Mouse (Mus musculus): Measurements from ENCODE around the gene Atp6ap1. TPM values are rescaled to one million over a fixed set of nuclear protein-coding genes. Genes with fewer than 3 reads are reported as not detected.

Gene Atp6ap1
- polyA plus RNA-seq (2014; fragmentation: Illumina TruSeq; extraction: RNeasy Lipid Tissue Mini Kit (QIAGEN cat#74804); ENCODE audit: low read depth, low replicate concordance): 237 TPM

GRCm38 (mm10) chrX:74296538-74297448, at the start of gene Atp6ap1:
Atp6ap1 (plus strand) TSS chrX:74297097.

GRCm38 (mm10) chrX:74249615-74250014, 47.3 kb upstream of the Atp6ap1 start, which contains the start of gene Flna:
Flna (minus strand) TSS chrX:74249820.

DNA sequence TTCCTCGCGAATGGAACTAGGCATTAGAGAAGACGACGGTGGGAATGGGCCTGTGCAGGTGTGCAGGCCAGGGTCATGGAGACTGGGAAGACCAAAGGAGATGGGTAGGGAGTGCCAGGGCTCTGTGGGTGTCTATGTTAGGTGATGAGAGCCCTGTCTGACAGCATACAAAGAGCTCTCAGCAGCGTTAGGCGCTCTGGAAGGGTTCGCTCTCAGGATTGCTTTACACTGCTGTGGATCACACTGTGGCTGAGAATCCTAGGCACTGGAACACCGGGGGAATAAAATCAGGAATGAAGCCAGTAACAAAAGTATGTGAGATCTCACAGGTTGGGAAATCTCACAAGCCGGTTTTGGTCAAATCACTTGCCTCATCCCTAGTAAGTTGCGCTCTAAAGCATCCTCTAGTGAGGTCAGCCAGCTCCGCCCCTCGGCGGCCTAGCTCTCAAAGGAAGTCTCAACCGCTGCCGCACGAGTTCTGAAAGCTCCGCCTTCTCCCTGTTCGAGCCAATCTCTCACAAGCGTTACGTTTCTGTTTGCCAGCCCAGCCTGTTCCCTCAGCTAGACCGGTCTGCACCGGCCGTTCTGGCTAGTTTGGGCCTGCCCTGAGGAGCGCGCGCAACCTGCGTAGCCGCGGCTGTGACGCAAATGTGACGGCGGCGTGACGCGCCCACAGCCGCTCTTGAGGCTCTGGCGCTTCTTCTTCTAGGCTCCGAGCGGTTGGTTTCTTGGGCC, 42.6 kb upstream of the Atp6ap1 start, which contains the start of gene Emd:
TSS of gene Emd (plus strand) at position 535 of the 735 bp plus-strand sequence.

GRCm38 (mm10) chrX:74270062-74270901, 26.6 kb upstream of the Atp6ap1 start, which contains the start of gene Rpl10:
Rpl10 (plus strand) TSS chrX:74270812.

DNA sequence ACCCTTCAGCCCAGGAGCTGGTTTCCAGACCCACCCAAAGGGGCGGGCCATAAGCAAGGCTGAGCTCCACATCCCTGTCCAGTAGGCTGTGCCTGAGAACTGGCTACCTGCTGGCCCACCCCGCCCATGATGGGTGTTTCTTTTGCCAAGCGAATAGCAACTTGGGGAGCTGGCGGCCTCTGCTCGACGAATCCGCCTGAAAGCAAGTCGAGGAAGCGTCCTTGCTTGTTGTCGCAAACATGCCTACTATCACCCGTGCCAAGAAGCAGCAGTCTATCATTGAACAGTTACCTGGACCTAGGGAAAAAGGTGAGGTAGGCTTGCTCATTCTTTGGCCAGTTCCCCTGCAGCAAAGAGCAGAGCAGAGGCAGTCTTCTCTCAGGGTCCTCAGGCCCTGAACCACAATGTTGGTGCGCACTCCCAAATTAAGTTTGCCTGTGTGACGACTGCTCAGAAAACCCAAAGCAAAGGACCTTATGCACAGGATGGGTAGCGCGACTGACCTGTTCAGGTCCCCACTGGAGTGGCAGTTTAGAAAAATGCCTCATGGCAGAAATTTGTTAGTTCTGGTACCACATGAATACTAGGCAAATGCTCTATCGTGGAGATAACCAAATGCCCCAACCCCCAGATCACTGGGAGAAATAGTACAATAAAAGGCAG, 15.0 kb upstream of the Atp6ap1 start, which contains the start of the genes Taz and Dnase1l1:
TSS of gene Taz (plus strand) at position 181 of the 663 bp plus-strand sequence.
TSS of gene Dnase1l1 (minus strand) at position 606 of the 663 bp plus-strand sequence.

DNA sequence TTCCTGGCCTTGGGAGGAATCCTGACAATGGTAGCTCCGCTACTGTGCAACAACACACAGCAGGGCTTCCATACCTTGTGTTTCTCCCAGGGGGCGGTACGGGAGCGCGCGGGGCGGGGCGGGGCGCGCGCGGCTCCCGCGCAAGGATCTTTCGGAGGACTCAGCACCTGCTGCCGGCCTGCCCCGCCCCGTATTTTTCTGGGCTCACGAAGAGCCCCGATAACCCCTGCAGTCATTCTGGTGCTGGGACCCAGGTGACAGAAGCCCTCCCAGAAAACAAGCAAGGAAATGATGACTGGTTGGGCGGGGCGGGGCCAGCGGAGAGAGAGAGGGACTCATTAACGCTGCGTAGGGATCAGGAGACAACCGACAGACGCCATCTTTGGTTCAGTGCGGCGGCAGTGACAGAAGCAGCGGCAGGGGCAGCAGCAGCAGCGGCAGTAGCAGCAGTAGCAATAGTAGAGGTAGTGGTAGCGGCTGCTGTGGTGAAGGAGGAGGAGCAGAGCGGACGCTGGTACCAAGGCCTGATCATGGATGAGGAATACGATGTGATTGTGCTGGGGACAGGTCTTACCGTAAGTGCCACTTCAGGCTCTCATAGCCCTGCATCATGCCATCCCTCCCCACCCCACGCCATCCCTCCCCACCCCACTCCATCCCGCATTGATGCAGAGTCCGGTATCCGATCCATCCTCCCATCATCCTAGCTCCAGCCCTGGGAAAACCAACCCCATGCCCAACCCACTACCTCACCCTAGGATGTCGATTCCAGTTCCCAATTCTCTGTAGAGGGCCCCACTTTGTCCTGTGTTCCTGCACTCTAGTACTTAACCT, 8.2 kb downstream of the Atp6ap1 start, which contains the start of gene Gdi1:
TSS of gene Gdi1 (plus strand) at position 132 of the 834 bp plus-strand sequence.

GRCm38 (mm10) chrX:74312540-74313464, 15.9 kb downstream of the Atp6ap1 start, which contains the start of gene Fam50a:
Fam50a (plus strand) TSS chrX:74313033.

DNA sequence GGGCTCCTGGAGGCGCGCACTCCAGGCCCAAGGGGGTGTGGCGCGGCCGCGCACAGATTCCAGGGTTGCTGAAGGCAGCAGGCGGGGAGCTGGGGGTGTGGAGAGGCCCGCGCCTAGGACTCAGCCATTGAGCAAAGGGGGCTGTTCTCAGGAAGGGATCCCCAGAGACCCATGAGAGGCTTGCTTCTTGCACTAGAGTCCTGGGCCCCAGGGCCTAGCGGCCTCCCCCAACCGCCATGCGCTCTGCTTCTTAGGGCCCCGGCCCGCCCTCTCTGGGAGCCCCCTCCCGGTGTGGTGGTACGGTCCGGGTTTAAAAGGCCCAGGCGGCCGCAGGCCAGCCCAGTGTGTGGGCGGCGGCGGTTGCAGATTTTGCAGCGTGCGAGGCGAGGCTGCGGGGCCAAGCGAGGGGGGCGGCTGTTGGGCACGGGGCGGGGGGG, 31.8 kb downstream of the Atp6ap1 start, which contains the start of gene Plxna3:
TSS of gene Plxna3 (plus strand) at position 342 of the 437 bp plus-strand sequence.

DNA sequence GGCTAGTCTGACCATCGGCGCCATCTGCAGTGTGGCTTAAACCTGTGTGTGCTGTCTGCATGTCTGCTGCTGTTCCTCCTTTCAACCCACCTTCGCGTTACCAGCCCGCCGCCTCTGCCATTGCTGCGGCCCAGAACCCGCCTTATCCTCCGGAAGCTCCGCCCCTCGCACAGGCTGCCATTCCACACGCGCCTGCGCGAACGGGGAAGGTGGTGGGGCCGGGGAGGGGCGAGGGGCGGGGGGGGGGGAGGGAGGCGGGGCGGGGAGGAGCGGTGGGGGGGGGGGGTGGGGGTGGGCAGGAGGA, 56.5 kb downstream of the Atp6ap1 start, which contains the start of gene Lage3:
TSS of gene Lage3 (minus strand) at position 152 of the 304 bp plus-strand sequence.

Other genes starting within 250 kb of the Atp6ap1 start
- 1.7 TPM for gene Opn1mw, start 169.6 kb upstream of the Atp6ap1 start, polyA plus RNA-seq (2014; fragmentation: Illumina TruSeq; extraction: RNeasy Lipid Tissue Mini Kit (QIAGEN cat#74804); ENCODE audit: low read depth, low replicate concordance)
- gene Mecp2, start 161.7 kb upstream of the Atp6ap1 start, polyA plus RNA-seq (2014; fragmentation: Illumina TruSeq; extraction: RNeasy Lipid Tissue Mini Kit (QIAGEN cat#74804); ENCODE audit: low read depth, low replicate concordance): 25.6 TPM
- not detected for gene Tex28, start 129.3 kb upstream of the Atp6ap1 start, polyA plus RNA-seq (2014; fragmentation: Illumina TruSeq; extraction: RNeasy Lipid Tissue Mini Kit (QIAGEN cat#74804); ENCODE audit: low read depth, low replicate concordance)
- 0.27 TPM for gene Tktl1, start 119.8 kb upstream of the Atp6ap1 start, polyA plus RNA-seq (2014; fragmentation: Illumina TruSeq; extraction: RNeasy Lipid Tissue Mini Kit (QIAGEN cat#74804); ENCODE audit: low read depth, low replicate concordance)
- gene Flna, start 47.3 kb upstream of the Atp6ap1 start, polyA plus RNA-seq (2014; fragmentation: Illumina TruSeq; extraction: RNeasy Lipid Tissue Mini Kit (QIAGEN cat#74804); ENCODE audit: low read depth, low replicate concordance): 382 TPM
- 49.6 TPM for gene Emd, start 42.4 kb upstream of the Atp6ap1 start, polyA plus RNA-seq (2014; fragmentation: Illumina TruSeq; extraction: RNeasy Lipid Tissue Mini Kit (QIAGEN cat#74804); ENCODE audit: low read depth, low replicate concordance)
- gene Rpl10, start 26.3 kb upstream of the Atp6ap1 start, polyA plus RNA-seq (2014; fragmentation: Illumina TruSeq; extraction: RNeasy Lipid Tissue Mini Kit (QIAGEN cat#74804); ENCODE audit: low read depth, low replicate concordance): 3,160 TPM
- 118 TPM for gene Taz, start 15.2 kb upstream of the Atp6ap1 start, polyA plus RNA-seq (2014; fragmentation: Illumina TruSeq; extraction: RNeasy Lipid Tissue Mini Kit (QIAGEN cat#74804); ENCODE audit: low read depth, low replicate concordance)
- gene Dnase1l1, start 14.8 kb upstream of the Atp6ap1 start, polyA plus RNA-seq (2014; fragmentation: Illumina TruSeq; extraction: RNeasy Lipid Tissue Mini Kit (QIAGEN cat#74804); ENCODE audit: low read depth, low replicate concordance): 27.2 TPM
- gene Gdi1, start 7.9 kb downstream of the Atp6ap1 start, polyA plus RNA-seq (2014; fragmentation: Illumina TruSeq; extraction: RNeasy Lipid Tissue Mini Kit (QIAGEN cat#74804); ENCODE audit: low read depth, low replicate concordance): 107 TPM
- 50.9 TPM for gene Fam50a, start 15.9 kb downstream of the Atp6ap1 start, polyA plus RNA-seq (2014; fragmentation: Illumina TruSeq; extraction: RNeasy Lipid Tissue Mini Kit (QIAGEN cat#74804); ENCODE audit: low read depth, low replicate concordance)
- gene Plxna3, start 32.0 kb downstream of the Atp6ap1 start, polyA plus RNA-seq (2014; fragmentation: Illumina TruSeq; extraction: RNeasy Lipid Tissue Mini Kit (QIAGEN cat#74804); ENCODE audit: low read depth, low replicate concordance): 12.9 TPM
- gene Lage3, start 56.5 kb downstream of the Atp6ap1 start, polyA plus RNA-seq (2014; fragmentation: Illumina TruSeq; extraction: RNeasy Lipid Tissue Mini Kit (QIAGEN cat#74804); ENCODE audit: low read depth, low replicate concordance): 60.9 TPM
- gene Ubl4a, start 76.1 kb downstream of the Atp6ap1 start, polyA plus RNA-seq (2014; fragmentation: Illumina TruSeq; extraction: RNeasy Lipid Tissue Mini Kit (QIAGEN cat#74804); ENCODE audit: low read depth, low replicate concordance): 43.7 TPM
- 17.9 TPM for gene Slc10a3, start 76.3 kb downstream of the Atp6ap1 start, polyA plus RNA-seq (2014; fragmentation: Illumina TruSeq; extraction: RNeasy Lipid Tissue Mini Kit (QIAGEN cat#74804); ENCODE audit: low read depth, low replicate concordance)
- gene Fam3a, start 96.2 kb downstream of the Atp6ap1 start, polyA plus RNA-seq (2014; fragmentation: Illumina TruSeq; extraction: RNeasy Lipid Tissue Mini Kit (QIAGEN cat#74804); ENCODE audit: low read depth, low replicate concordance): 55.2 TPM
- gene Ikbkg, start 96.2 kb downstream of the Atp6ap1 start, polyA plus RNA-seq (2014; fragmentation: Illumina TruSeq; extraction: RNeasy Lipid Tissue Mini Kit (QIAGEN cat#74804); ENCODE audit: low read depth, low replicate concordance): 23.3 TPM
- gene G6pdx, start 132.1 kb downstream of the Atp6ap1 start, polyA plus RNA-seq (2014; fragmentation: Illumina TruSeq; extraction: RNeasy Lipid Tissue Mini Kit (QIAGEN cat#74804); ENCODE audit: low read depth, low replicate concordance): 165 TPM
- not detected for gene Gm6880, start 184.3 kb downstream of the Atp6ap1 start, polyA plus RNA-seq (2014; fragmentation: Illumina TruSeq; extraction: RNeasy Lipid Tissue Mini Kit (QIAGEN cat#74804); ENCODE audit: low read depth, low replicate concordance)

Data from adipose tissue, adult 10 weeks (tissue).